Mouse (Mus musculus): ENCODE results near the gene Rims4.

- no peak for TF ChIP-seq CTCF (IDR thresholded peaks at IDR 0.05; ENCODE audit: extremely low read depth, insufficient read depth, low read length)
- TF ChIP-seq POLR2A (IDR thresholded peaks at IDR 0.05; ENCODE audit: extremely low read depth, insufficient read depth, low read length) = no peak
Observed at GRCm38 (mm10) chr2:163899910-163900411, 18.5 kb downstream of the Rims4 start.
